ENCODE assay signal across 16 mouse cellular contexts in genomic region chr11:72769061-72769460, GRCm38 (mm10). TPM values are rescaled to one million over a fixed set of nuclear protein-coding genes. Genes with fewer than 3 reads are reported as not detected.
DNase-seq lines count a peak whose midpoint lies in the region; ATAC-seq and TF ChIP-seq lines count a peak whose summit lies in the region.
"Had no signal": no experiment of that assay in that cellular context is flagged by ENCODE, and none has a peak within 500 bp of the region (broad histone marks: within the 10 kb centered on the region; RNA-seq: fewer than 3 reads in every experiment).

No protein-coding gene starts in this region.

- no peak for ATAC-seq in intestine, embryonic 14.5 days (replicated peaks; ENCODE audit: low FRiP score, low TSS enrichment, low read depth)
- ATAC-seq in intestine, postnatal 0 days = no peak
- ATAC-seq in lung, embryonic 14.5 days (ENCODE audit: insufficient read depth) = no peak
- ATAC-seq in lung, postnatal 0 days = no peak
- ATAC-seq in stomach, embryonic 16.5 days (ENCODE audit: insufficient read depth, low FRiP score) = no peak
- ATAC-seq in midbrain, embryonic 11.5 days (ENCODE audit: low FRiP score) = no peak
- ATAC-seq: forebrain, embryonic 15.5 days had no signal

- H3K27me3 ChIP-seq in intestine, embryonic 14.5 days (replicated peaks; ENCODE audit: control insufficient read depth, insufficient read depth, low read length) = no peaks in the 10 kb centered on the region
- H3K27me3 ChIP-seq in intestine, postnatal 0 days (replicated peaks; ENCODE audit: control insufficient read depth, insufficient read depth, low read length) = no peaks in the 10 kb centered on the region
- H3K27me3 ChIP-seq in lung, embryonic 14.5 days (ENCODE audit: insufficient read depth, low read length) = no peaks in the 10 kb centered on the region
- H3K27me3 ChIP-seq in lung, postnatal 0 days (replicated peaks; ENCODE audit: insufficient read depth, low read length) = no peaks in the 10 kb centered on the region
- H3K27me3 ChIP-seq in stomach, embryonic 16.5 days (ENCODE audit: control insufficient read depth, insufficient read depth, low read length) = no peaks in the 10 kb centered on the region
- H3K27me3 ChIP-seq in midbrain, embryonic 11.5 days (ENCODE audit: control insufficient read depth, insufficient read depth, low read length) = no peaks in the 10 kb centered on the region
- H3K27me3 ChIP-seq: embryonic facial prominence, embryonic 12.5 days; forebrain, embryonic 15.5 days; heart, embryonic 12.5 days had no signal

- H3K36me3 ChIP-seq in intestine, embryonic 14.5 days (ENCODE audit: control insufficient read depth, insufficient read depth, low read length) = peaks cover 35% of the 10 kb centered on the region
- H3K36me3 ChIP-seq in intestine, postnatal 0 days (ENCODE audit: control insufficient read depth, insufficient read depth) = peaks cover 33% of the 10 kb centered on the region
- peaks cover 35% of the 10 kb centered on the region for H3K36me3 ChIP-seq in lung, embryonic 14.5 days (ENCODE audit: insufficient read depth)
- H3K36me3 ChIP-seq in lung, postnatal 0 days (ENCODE audit: insufficient read depth, low read length) = peaks cover 16% of the 10 kb centered on the region
- H3K36me3 ChIP-seq in stomach, embryonic 16.5 days (ENCODE audit: control insufficient read depth, insufficient read depth, low read length) = peaks cover 8% of the 10 kb centered on the region; the same call in 1 of the 2 replicates
- H3K36me3 ChIP-seq in midbrain, embryonic 11.5 days (ENCODE audit: control insufficient read depth, insufficient read depth, low read length) = peaks cover 14% of the 10 kb centered on the region

- no peak overlapping the region for H3K9ac ChIP-seq in intestine, embryonic 14.5 days (ENCODE audit: low read length)
- H3K9ac ChIP-seq in intestine, postnatal 0 days (ENCODE audit: low read depth, low read length) = no peak overlapping the region
- H3K9ac ChIP-seq in lung, embryonic 14.5 days = no peak overlapping the region
- H3K9ac ChIP-seq in lung, postnatal 0 days (replicated peaks; ENCODE audit: low read depth) = no peak overlapping the region
- H3K9ac ChIP-seq in stomach, embryonic 16.5 days (ENCODE audit: low read length) = no peak overlapping the region
- no peak overlapping the region for H3K9ac ChIP-seq in midbrain, embryonic 11.5 days (ENCODE audit: low read length)
- H3K9ac ChIP-seq: embryonic facial prominence, embryonic 12.5 days; forebrain, embryonic 15.5 days; heart, embryonic 12.5 days had no signal

- no peaks in the 10 kb centered on the region for H3K9me3 ChIP-seq in intestine, embryonic 14.5 days (ENCODE audit: control insufficient read depth, low read length)
- no peaks in the 10 kb centered on the region for H3K9me3 ChIP-seq in intestine, postnatal 0 days (ENCODE audit: control insufficient read depth)
- H3K9me3 ChIP-seq in lung, embryonic 14.5 days (ENCODE audit: low read depth, low read length) = no peaks in the 10 kb centered on the region
- no peaks in the 10 kb centered on the region for H3K9me3 ChIP-seq in lung, postnatal 0 days (ENCODE audit: low read length)
- H3K9me3 ChIP-seq in stomach, embryonic 16.5 days (replicated peaks; ENCODE audit: control insufficient read depth, low read length) = no peaks in the 10 kb centered on the region
- H3K9me3 ChIP-seq in midbrain, embryonic 11.5 days (ENCODE audit: control insufficient read depth, low read length) = no peaks in the 10 kb centered on the region
- H3K9me3 ChIP-seq: embryonic facial prominence, embryonic 12.5 days; forebrain, embryonic 15.5 days; heart, embryonic 12.5 days; hindbrain, embryonic 10.5 days had no signal

- 70% methylated on average over 3 of the region's 3 CpGs for WGBS in intestine, embryonic 14.5 days
- 67% methylated on average over 3 of the region's 3 CpGs for WGBS in intestine, postnatal 0 days
- WGBS in lung, embryonic 14.5 days = 80% methylated on average over 3 of the region's 3 CpGs
- WGBS in lung, postnatal 0 days = 68% methylated on average over 3 of the region's 3 CpGs
- 67% methylated on average over 3 of the region's 3 CpGs for WGBS in stomach, embryonic 16.5 days
- 94% methylated on average over 3 of the region's 3 CpGs for WGBS in midbrain, embryonic 11.5 days

- H3K4me3 ChIP-seq in intestine, embryonic 14.5 days (ENCODE audit: low read depth, low read length) = no peak overlapping the region
- H3K4me3 ChIP-seq in intestine, postnatal 0 days (ENCODE audit: low read depth, low read length) = no peak overlapping the region
- no peak overlapping the region for H3K4me3 ChIP-seq in lung, embryonic 14.5 days (ENCODE audit: low read depth, low read length)
- H3K4me3 ChIP-seq in lung, postnatal 0 days (ENCODE audit: low read depth, low read length) = no peak overlapping the region
- H3K4me3 ChIP-seq in stomach, embryonic 16.5 days (replicated peaks; ENCODE audit: low read length) = no peak overlapping the region
- H3K4me3 ChIP-seq in midbrain, embryonic 11.5 days (ENCODE audit: low read depth, low read length) = no peak overlapping the region
- H3K4me3 ChIP-seq: embryonic facial prominence, embryonic 12.5 days; forebrain, embryonic 15.5 days; gastrocnemius, adult 2 months; heart, embryonic 12.5 days; hindbrain, embryonic 10.5 days had no signal

- no peak overlapping the region for H3K4me2 ChIP-seq in intestine, embryonic 14.5 days (ENCODE audit: low read length)
- H3K4me2 ChIP-seq in intestine, postnatal 0 days (replicated peaks; ENCODE audit: low read depth) = no peak overlapping the region
- H3K4me2 ChIP-seq in lung, embryonic 14.5 days = no peak overlapping the region
- no peak overlapping the region for H3K4me2 ChIP-seq in lung, postnatal 0 days (replicated peaks; ENCODE audit: low read depth, low read length)
- no peak overlapping the region for H3K4me2 ChIP-seq in stomach, embryonic 16.5 days (ENCODE audit: low read depth, low read length)
- H3K4me2 ChIP-seq in midbrain, embryonic 11.5 days = no peak overlapping the region
- H3K4me2 ChIP-seq: embryonic facial prominence, embryonic 12.5 days; forebrain, embryonic 15.5 days; heart, embryonic 12.5 days had no signal

- DNase-seq in intestine, embryonic 14.5 days (ENCODE audit: low spot score) = no peak
- DNase-seq in lung, embryonic 14.5 days = peak; percentile 72
- no peak for DNase-seq in lung, postnatal 0 days (ENCODE audit: low spot score)
- peak; percentile 43 for DNase-seq in brain, adult 2 months (ENCODE audit: low read depth, low spot score)
- DNase-seq in midbrain, embryonic 11.5 days (ENCODE audit: low spot score, missing footprints) = no peak
- DNase-seq: cerebellum, adult 11-12 months; cerebellum, adult 9-10 months; cerebellum, postnatal 25 days; gastrocnemius, adult 2 months; gastrocnemius, postnatal 25 days had no signal

- TF ChIP-seq EP300 in lung, postnatal 0 days (IDR thresholded peaks at IDR 0.05) = no peak

- H3K4me1 ChIP-seq in intestine, embryonic 14.5 days (replicated peaks; ENCODE audit: control insufficient read depth, insufficient read depth, low read length) = peaks cover 4% of the 10 kb centered on the region; the same call in 1 of the 2 replicates
- H3K4me1 ChIP-seq in intestine, postnatal 0 days (replicated peaks; ENCODE audit: control insufficient read depth, insufficient read depth, low read length) = no peaks in the 10 kb centered on the region
- no peaks in the 10 kb centered on the region for H3K4me1 ChIP-seq in lung, embryonic 14.5 days (ENCODE audit: insufficient read depth)
- no peaks in the 10 kb centered on the region for H3K4me1 ChIP-seq in lung, postnatal 0 days (ENCODE audit: insufficient read depth, low read depth, low read length)
- H3K4me1 ChIP-seq in stomach, embryonic 16.5 days (ENCODE audit: control insufficient read depth, insufficient read depth, low read length) = no peaks in the 10 kb centered on the region; the same call in 1 of the 2 replicates
- H3K4me1 ChIP-seq in midbrain, embryonic 11.5 days (ENCODE audit: control insufficient read depth, insufficient read depth, low read length) = no peaks in the 10 kb centered on the region
- H3K4me1 ChIP-seq: embryonic facial prominence, embryonic 12.5 days; forebrain, embryonic 15.5 days; heart, embryonic 12.5 days had no signal

- H3K27ac ChIP-seq in intestine, embryonic 14.5 days (ENCODE audit: low read depth) = peak overlapping the region; percentile 70
- H3K27ac ChIP-seq in intestine, postnatal 0 days (ENCODE audit: low read depth, low read length) = no peak overlapping the region
- no peak overlapping the region; the same call in 1 of the 2 replicates for H3K27ac ChIP-seq in lung, embryonic 14.5 days (ENCODE audit: low read depth)
- no peak overlapping the region for H3K27ac ChIP-seq in lung, postnatal 0 days (ENCODE audit: low read length)
- H3K27ac ChIP-seq in stomach, embryonic 16.5 days (ENCODE audit: low read length) = peak overlapping the region; percentile 65; the same call in 1 of the 2 replicates
- no peak overlapping the region for H3K27ac ChIP-seq in midbrain, embryonic 11.5 days (ENCODE audit: low read depth, low read length)
- H3K27ac ChIP-seq: embryonic facial prominence, embryonic 12.5 days; forebrain, embryonic 15.5 days; gastrocnemius, adult 2 months; hindbrain, embryonic 10.5 days had no signal

- no peak for TF ChIP-seq CTCF in intestine, postnatal 0 days (IDR thresholded peaks at IDR 0.05; ENCODE audit: low read depth)
- TF ChIP-seq CTCF in lung, embryonic 14.5 days (IDR thresholded peaks at IDR 0.05; ENCODE audit: low read depth) = no peak
- TF ChIP-seq CTCF in lung, postnatal 0 days (IDR thresholded peaks at IDR 0.05) = no peak

RNA-seq across cellular contexts. Expression of gene Cyb5d2, which starts 26.9 kb away (rescaled TPM):
- 2.5 and 3.7 TPM in 2 replicates for polyA plus RNA-seq in intestine, embryonic 14.5 days (2014; fragmentation: Nextera tagmentation; extraction: Ambion mirVana)
- 3.1 and 4.0 TPM in 2 replicates for polyA plus RNA-seq in intestine, postnatal 0 days (2015; fragmentation: Nextera tagmentation; extraction: Ambion mirVana)
- polyA plus RNA-seq in lung, embryonic 14.5 days (2014; fragmentation: Nextera tagmentation; extraction: Ambion mirVana) = 4.3 and 4.7 TPM in 2 replicates
- polyA plus RNA-seq in lung, postnatal 0 days (2015; fragmentation: Nextera tagmentation; extraction: Ambion mirVana) = 7.1 and 7.2 TPM in 2 replicates
- polyA plus RNA-seq in stomach, embryonic 16.5 days (2015; fragmentation: Nextera tagmentation; extraction: Ambion mirVana) = 5.1 and 6.5 TPM in 2 replicates
- 3.0 and 4.7 TPM in 2 replicates for polyA plus RNA-seq in midbrain, embryonic 11.5 days (2014; fragmentation: Nextera tagmentation; extraction: Ambion mirVana)

RNA-seq across cellular contexts. Expression of gene Zzef1, which starts 27.0 kb away (rescaled TPM):
- 12.2 and 12.8 TPM in 2 replicates for polyA plus RNA-seq in intestine, embryonic 14.5 days (2014; fragmentation: Nextera tagmentation; extraction: Ambion mirVana)
- 13.9 and 17.6 TPM in 2 replicates for polyA plus RNA-seq in intestine, postnatal 0 days (2015; fragmentation: Nextera tagmentation; extraction: Ambion mirVana)
- 12.2 and 12.6 TPM in 2 replicates for polyA plus RNA-seq in lung, embryonic 14.5 days (2014; fragmentation: Nextera tagmentation; extraction: Ambion mirVana)
- 9.6 and 10.6 TPM in 2 replicates for polyA plus RNA-seq in lung, postnatal 0 days (2015; fragmentation: Nextera tagmentation; extraction: Ambion mirVana)
- 8.7 and 9.5 TPM in 2 replicates for polyA plus RNA-seq in stomach, embryonic 16.5 days (2015; fragmentation: Nextera tagmentation; extraction: Ambion mirVana)
- 8.3 and 8.5 TPM in 2 replicates for polyA plus RNA-seq in midbrain, embryonic 11.5 days (2014; fragmentation: Nextera tagmentation; extraction: Ambion mirVana)

Comparison
In these comparisons a context has a peak if more than half of its experiments do, and no peak if none do; other contexts are left out.
1. DNase-seq: peak in lung, embryonic 14.5 days (single experiment) and brain, adult 2 months (single experiment); none in intestine, embryonic 14.5 days (single experiment), lung, postnatal 0 days (single experiment) and midbrain, embryonic 11.5 days (single experiment).
2. H3K27ac ChIP-seq: peak in intestine, embryonic 14.5 days (single experiment) and stomach, embryonic 16.5 days (single experiment); none in intestine, postnatal 0 days (single experiment), lung, embryonic 14.5 days (single experiment), lung, postnatal 0 days (single experiment) and midbrain, embryonic 11.5 days (single experiment).